Mouse (Mus musculus): ENCODE data around the gene Ccdc13. TPM values are rescaled to one million over a fixed set of nuclear protein-coding genes. Genes with fewer than 3 reads are reported as not detected.
A peak's percentile ranks its signal among the peaks of the same experiment; 100 is the strongest.

The Ccdc13 gene
- 1 to 10 TPM; 6.1 to 7.6 (median 6.5) TPM for total RNA-seq (2022)

DNA sequence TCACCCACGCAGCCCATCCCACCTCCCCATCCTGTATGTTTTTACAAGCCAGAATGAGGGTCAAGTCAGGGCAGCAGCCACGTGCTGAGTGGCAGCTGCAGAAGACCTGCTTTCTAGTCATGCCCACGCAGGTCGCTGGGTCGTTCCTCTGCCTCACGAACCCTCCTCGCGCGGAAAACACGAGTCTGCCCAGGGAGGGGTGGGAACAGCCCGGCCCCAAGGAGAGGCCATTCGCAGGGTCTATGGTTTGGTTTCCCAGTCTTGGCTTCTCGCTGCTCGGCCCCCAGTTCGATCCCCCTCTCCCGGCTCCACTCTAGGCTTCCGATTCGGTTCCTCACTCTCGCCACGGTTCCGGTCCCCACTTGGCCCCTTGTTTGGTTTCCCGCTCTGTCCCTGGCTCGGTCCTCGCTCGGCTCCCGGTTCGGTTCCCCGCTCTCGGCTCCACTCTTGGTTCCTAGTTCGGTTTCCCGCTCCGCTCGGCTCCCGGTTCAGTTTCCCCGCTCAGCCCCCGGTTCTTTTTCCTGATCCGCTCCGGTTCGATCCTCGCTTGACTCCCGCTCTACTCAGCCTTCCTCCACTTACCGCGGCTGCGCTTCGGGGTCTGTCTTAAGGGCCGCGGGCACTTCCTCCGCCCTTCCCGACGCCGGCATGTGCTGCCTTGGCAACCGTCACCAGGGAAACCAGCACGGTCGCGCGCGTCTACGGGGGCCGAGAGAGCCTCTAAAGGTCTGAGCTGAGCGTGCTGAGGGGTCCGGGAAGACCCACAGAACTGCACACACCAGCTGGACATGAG, at the start of gene Ccdc13:
Ccdc13 (minus strand) TSS at position 633 of the 793 bp plus-strand sequence.
- DNase-seq (ENCODE audit: low spot score in 2 of 2): peak; percentile 68 to 77

DNA sequence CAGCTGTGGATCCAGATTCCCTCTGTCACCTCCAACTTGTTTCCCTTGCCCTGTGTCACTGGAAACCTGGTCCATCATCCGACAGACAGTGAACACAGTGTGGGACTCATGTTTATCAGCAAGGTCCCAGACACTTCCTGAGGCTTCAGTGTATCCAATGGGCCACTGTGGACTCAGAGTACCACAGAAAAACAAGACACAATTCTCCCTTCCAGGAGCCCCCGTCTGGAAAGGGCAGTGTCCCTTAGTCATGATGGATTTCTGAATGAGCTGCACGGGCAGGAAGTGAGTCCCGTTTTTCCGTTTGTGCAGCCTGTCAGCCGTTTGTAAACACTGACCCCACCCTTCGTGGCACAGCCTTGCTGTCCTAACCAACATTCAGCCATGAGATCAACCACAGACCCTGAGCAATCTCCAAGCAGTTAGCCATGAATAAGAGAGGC, 42.8 kb upstream of the Ccdc13 start:
- no peak for DNase-seq (ENCODE audit: low spot score in 2 of 2)

DNA sequence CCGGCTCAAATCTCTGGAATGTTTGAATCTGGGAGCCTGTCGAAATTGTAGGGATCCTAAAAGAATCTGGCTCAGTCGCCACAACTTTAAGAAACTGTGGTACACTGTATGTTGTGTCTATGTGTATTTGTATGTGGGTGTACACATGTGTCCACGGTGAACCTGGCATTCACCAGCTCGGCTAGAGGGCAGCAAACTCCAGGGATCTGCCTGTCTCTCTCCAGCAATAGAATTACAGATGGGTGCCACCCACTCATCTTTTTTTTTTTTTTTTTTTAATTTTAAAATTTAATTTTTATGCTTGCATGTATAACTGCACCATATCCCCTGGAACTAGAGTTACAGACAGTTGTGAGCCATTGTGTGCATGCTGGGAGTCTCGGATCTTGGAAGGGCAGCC, 42.0 kb upstream of the Ccdc13 start:
- peak in 1 of 2 experiments; percentile 44 for DNase-seq (ENCODE audit: low spot score in 2 of 2)

DNA sequence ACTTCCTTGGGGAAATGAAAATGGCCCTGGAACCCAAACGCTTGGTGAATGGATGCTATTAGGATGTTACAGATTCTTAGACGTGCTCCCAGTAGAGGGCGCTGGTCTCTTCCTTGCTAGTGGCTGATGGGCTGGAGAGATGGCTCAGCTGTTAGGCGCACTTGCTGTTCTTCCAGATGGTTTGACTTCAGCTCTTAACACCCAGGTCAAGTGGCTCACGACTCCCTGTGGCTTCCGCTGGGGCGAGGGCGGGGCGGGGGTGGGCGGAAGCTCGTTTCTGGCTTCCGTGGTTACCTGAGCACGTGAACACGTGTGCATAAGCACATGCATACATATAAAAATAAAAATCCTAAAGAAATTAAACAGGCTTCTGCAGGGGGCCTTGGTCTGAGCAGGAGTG, 41.6 kb upstream of the Ccdc13 start:
- peak in 1 of 2 experiments; percentile 59 for DNase-seq (ENCODE audit: low spot score in 2 of 2)

DNA sequence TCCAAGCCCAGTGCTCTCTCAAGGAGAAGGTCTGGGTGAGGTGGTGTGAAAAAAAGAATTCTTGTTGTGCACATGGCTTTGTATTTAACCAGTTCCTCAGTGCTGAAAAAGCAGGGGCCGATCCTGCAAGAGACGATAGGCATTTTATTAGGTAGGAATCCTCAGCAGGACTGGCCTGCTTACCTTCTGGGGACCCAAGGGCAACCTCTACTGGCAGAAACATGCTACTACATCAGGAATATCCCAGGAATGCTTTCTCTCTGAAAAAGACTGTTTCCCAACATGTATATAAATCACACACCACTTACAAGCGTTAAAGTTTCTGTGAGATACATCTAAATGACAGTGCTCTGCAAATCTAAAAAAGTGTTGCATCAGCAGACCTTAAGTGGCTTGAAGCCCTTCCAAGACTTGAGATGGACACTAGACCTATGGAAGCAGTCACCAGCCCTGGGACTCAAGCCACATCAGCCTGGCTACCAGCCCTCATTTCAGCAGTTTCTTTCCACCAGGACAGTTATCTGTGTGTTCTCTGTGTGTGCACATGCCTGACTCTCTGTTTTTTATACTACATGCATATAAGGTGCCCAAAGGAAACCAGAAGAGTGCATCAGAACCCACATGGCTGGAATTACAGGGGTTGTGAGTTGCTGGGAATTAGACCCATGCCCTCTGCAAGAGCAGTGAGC, 37.9 kb upstream of the Ccdc13 start:
- peak; percentile 38 to 39 for DNase-seq (ENCODE audit: low spot score in 2 of 2)

DNA sequence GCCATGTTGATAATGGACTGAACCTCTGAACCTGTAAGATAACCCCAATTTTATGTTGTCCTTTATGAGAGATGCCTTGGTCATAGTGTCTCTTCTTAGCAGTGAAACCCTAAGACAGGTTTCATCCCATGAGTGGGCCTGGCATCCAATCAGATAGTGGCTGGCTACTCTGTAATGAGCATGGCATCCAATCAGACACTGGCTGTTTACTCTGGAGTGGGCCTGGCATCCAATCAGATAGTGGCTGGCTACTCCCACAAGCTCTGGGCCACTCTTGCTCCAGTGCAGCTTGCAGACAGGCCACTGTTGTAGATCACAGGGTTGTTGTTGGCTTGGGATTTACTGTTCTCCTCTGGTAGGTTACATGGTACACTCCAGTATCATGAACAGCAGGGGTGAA, 34.3 kb upstream of the Ccdc13 start:
- no peak for DNase-seq (ENCODE audit: low spot score in 2 of 2)

DNA sequence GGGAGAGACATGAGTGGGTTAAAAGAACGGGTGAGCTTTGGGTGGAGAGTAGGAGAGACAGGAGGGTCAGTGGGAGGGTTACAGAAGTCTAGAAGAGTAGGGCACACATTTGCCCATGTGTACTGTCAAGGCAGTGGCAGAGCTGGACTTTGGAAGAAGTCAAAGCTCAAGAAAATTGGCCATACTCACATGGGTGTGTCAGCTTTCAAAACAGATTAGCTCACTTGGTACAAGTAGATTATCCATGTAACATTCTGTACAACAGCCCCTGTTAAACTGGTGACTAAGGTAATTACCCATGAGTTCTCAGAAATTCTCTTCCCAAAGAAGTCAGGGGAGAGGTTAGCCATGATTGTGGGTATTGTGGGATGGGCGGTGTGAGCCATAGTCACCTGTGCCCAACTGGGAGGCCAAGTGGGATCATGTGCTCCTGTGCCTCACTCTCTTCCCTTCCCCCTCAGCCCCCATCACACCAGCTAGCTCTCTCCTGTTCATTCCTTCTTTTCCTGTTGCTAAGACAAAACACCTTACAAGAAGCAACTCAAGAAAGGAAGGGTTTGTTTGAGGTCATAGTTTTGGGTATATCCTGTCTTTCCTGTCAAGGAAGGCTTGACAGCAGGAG, 32.9 kb upstream of the Ccdc13 start:
- no peak for DNase-seq (ENCODE audit: low spot score in 2 of 2)

DNA sequence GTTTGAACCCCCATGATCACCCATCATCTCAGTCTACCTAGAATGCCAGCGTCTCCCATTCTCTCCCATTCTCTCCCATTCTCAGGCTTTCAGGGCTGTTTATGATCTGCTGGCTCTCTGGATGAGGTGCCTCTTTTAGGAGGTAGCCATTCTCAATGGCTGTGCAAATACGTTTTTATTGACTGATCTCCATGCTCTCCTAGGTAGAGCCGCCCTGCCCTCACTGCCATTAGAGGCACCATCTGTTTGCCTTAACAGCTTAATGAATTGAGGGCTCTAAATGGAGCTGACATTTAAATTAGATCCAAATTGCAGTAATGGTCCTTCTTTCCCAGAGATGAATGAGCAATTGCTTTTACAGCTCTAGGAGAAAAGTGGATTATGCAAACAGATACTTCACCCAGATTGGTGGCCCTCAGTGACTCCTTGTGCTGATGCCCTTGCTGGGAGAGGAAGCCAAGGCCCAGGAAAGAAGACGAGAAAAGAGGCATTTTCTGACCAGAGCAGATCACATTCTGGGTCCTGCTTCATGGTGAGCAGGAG, 30.8 kb upstream of the Ccdc13 start:
- no peak for DNase-seq (ENCODE audit: low spot score in 2 of 2)

DNA sequence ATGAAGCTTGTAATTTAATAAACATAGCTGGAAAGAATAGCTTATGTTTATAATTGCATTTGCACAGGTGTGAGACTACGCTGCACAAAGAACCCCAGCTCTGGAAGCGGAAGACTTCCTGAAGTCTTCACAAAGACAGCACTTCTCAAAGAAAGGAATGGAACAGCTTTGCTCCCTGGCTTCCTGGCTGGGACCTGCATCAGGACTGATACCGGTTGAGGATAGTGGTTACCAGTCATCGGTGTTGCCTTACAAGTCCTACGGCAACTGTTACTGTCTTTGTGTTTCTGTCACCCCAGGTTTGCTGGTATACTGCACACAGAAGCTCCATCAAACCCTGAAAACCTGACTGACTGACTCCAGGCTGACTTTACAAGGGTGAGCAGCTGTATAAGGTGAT, 30.2 kb upstream of the Ccdc13 start:
- no peak for DNase-seq (ENCODE audit: low spot score in 2 of 2)

DNA sequence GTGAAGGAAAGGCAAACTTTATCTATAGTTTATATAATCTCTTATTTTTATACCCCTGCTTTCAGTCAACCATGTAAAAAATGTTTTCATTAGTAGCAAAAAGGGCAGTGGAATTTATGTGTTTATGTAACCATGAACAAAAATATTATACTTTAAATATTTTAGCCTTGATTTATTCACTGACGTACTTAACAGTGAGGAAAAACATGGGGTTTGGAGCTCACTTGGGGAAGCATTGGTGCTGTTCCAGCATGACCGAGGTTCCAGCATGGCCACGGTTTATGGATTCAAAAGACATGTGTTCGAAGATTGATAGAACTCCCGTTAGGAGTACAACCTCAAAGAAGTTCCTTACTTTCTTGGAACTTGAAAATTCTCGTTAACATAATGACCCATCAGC, 29.0 kb upstream of the Ccdc13 start:
- no peak for DNase-seq (ENCODE audit: low spot score in 2 of 2)

DNA sequence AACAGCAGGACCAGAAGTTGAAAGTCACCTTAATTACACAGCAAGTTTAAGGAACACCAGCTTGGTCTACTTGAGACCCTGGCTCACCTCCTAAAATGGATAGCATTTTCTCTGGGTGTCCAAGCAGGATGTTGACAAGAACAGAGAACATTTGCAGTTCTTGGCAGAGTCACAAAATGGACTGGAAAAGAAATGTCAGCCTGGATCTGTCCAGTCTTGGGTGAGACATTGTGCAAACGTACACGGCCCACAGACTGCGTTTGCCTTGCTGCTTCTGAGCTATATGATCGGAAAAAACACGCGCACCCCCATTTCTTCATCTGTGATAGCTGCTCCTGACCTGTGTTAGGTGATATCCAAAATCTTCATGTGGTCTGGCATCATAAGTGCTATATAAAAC, 28.4 kb upstream of the Ccdc13 start:
- DNase-seq (ENCODE audit: low spot score in 2 of 2): no peak

DNA sequence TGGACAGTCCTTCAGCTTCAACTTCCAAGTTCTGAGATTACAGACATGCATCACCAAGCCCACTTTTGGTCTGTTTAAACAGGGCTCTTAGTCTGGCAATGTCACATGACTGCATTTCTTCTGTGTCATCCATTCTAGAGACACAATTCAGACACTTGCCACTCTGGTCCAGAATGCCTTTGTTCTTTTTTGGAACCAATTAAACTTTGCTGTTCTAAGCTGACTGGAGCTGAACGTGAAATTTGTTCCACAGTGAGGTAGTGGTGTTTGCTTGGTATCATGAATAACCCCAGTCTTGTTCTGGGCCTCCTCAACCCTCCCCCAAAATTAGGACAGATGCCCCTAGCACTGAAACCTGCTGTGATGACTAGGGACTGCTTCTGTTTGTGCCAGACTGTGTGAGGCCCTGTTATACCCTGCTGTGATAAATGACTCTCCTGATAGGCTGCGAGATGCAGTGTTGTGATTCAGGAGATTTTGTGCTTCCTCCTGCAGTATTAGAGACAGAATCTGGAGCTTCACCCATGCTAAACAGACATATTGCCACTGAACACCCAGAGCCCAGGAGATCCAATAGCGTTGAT, 26.3 kb upstream of the Ccdc13 start:
- DNase-seq (ENCODE audit: low spot score in 2 of 2): no peak

DNA sequence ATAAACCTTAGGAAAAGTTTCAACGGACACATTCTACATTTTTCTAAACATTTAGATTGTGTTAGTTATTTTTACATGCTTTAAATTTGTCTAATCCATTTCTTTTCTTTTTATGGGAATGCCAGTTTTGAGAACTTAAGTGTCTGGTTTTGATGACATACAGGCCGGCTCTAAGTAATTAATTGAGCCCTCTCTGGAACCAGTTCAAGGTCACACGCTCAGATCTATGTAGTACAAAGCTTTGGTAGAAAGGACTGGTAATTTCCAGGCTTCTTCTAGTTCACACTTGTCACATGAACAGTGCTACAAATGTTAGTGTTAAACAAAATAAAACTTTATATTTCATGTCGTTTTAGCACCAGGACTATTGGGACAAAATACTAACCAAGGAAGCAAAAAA, 25.6 kb upstream of the Ccdc13 start:
- DNase-seq (ENCODE audit: low spot score in 2 of 2): no peak

DNA sequence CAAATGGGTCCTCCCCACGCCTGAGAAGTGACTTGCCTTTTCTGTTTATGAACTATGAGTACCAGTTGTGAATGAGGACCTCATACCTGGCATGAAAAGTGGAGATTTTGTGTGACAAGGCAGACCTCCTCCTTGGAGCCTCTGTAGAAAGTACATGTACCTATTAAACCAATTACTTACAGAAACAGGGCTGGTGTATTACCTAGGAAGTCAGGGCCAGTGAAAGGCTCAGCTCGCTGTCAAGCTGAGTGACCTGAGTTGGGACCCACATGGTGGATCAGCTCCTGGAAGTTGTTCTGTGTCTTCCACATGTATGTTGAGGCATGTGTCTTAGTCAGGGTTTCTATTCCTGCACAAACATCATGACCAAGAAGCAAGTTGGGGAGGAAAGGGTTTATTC, 21.7 kb upstream of the Ccdc13 start:
- no peak for DNase-seq (ENCODE audit: low spot score in 2 of 2)

DNA sequence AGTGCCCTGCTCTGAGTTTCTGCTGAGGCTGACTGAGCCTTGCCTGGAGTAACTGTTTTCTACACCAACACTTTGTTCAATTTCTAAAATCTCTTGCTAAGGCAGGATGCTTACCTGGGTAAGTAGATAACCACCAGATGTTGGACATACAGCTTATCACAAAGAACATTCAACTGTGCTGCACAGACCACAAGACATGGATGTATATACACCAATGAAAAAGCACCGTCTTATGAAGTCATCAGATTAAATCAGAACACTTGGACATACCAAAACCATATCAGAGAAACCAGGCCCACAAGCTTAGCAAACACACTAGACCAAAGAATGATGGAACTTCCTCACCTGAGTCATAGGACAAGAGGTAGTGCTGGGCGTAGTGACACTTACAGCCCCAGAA, 20.1 kb upstream of the Ccdc13 start:
- no peak for DNase-seq (ENCODE audit: low spot score in 2 of 2)

DNA sequence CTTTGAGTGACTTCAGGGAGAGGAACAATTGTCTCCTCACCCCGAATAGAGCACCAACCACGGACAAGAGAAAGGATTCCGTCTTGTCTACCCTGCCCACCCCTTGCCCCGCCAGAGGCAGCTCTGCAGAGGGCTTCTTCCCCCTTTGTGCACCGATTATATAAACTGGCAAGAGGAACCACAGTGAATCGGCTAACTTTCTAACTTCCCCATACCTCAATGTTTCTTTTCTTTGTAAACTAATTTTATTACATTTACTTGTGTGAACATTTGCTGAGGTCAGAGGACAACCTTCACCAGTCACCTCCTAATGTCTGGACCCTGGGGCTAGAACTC, 18.9 kb upstream of the Ccdc13 start, which contains the start of gene Higd1a:
Higd1a (minus strand) TSS at position 210 of the 336 bp plus-strand sequence.
- DNase-seq (ENCODE audit: low spot score in 2 of 2): no peak

DNA sequence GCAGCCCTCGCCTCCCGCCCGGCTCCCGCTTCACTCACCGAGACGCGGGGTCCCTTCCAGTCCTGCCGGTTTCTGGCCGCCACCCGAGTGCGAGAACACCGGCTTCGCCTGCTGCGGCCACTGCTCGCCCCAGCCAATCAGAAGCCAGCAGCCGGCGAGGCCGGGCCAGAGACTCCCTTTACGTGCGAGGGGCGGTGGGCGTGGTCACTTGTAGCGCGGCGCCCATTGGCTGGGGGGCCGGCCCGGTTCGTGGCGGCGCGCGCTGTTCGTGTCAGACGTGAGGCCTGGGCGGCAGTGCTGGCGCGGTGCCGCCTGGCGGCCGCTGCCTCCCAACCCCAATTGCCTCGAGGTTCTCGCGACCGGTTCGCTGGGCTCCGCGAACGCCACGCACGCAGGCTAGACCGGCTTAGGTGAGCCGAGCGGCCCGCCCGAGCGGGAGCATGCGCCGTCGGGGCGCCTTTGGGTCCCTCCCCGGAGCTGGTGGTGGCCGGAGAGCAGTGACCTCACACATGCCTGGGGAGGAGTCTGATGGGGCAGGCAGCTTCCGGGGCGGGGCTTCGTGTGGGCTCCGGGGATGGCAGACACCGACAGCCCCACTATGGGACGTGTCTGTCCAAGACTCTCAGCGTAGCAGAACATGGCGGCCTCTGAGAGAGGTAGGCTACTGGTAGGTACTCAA, 18.4 kb upstream of the Ccdc13 start:
- peak; percentile 93 to 97 for DNase-seq (ENCODE audit: low spot score in 2 of 2)

DNA sequence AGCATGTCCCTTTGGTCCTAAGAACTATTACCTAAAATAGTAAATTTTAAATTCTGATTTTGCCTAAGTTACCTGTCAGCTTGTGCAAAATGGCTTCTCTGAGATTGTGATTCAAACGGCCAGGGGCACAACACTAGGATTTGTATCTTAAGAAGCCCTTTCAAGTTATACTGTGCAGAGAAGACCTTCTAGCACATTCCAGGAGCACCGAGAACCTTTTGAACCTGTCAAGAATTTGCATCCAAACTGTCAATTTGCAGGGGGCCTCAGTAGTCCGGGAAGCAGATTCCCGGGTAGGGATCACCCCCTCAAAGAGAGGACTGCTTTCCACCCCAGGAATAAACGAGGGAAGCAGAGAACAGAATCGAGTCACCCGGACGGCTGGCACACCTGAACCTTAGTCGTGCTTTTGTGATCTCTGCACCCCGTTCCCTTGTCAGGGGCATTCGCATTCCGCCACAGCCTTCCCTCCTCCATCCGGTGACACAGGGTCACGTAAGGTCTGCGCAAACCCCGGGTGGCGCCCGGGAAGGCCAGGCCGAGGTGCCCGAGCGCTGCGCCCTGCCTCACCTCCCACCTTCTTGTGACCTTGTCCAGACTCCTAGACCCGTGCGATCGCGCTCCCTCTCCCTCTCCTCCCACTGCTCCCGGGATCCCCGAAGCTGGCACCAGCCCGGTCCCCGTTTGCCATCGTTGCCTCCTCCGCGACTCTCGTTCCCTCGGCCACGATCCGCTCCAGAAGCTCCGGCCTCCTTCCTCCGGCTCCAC, 17.6 kb upstream of the Ccdc13 start:
- DNase-seq (ENCODE audit: low spot score in 2 of 2): peak in 1 of 2 experiments; percentile 16

DNA sequence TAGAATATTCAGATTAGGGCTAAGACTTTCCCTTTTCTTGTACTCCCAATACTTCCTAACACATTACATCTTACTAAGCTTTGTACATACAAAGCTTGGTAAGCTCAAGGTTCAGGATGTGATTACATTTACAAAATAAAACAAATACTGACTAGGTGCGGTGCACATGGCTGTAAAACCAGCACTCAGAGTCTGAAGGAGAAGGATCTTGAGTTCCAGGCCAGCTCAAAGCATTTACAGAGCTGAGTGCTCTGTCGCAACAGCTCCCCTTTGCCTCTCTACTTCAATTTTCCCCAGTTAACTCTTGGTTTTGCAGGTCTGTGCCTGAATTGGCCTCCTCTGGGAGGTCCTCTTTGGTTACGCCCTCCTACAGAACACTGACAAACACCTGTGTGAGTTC, 15.0 kb upstream of the Ccdc13 start:
- DNase-seq (ENCODE audit: low spot score in 2 of 2): no peak

DNA sequence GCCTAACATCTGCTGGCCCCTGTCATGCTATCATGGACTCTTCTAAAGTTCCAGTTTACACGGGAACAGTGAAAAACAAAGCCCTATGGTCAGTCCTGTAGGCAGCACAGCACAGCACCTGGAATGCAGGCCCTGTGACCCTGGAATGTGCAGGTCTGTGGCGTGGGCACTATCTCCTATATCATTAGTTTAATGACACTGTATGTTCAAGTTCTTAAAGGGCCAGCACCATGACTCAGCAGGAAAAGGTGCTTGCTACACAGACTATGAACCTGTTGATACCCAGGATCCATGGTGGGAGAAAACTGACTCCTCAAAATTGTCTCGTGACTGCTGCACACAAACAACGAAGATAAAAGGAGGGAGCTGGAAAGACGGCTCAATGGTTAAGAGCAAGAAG, 8.6 kb upstream of the Ccdc13 start:
- no peak for DNase-seq (ENCODE audit: low spot score in 2 of 2)
